Mouse (Mus musculus) left cerebral cortex, adult 2 months (tissue): ENCODE measurements around the gene Lce3b. TPM values are rescaled to one million over a fixed set of nuclear protein-coding genes. Genes with fewer than 3 reads are reported as not detected.

Experiments
- DNase-seq, 2 experiments: peaks; one replicate each; pipeline ENCODE4 v3.0.0; 2021 to 2022; ENCODE audit warnings: low spot score in 2 of 2, mixed read lengths in 1 of 2; ENCODE audit errors: extremely low spot score in 1 of 2
- H3K27ac ChIP-seq: fragments of 200-600 bp; 2 replicates; pipeline ENCODE4 v1.8.1; 2022
- H3K4me3 ChIP-seq: fragments of 200-600 bp; 2 replicates; pipeline ENCODE4 v1.8.1; 2022
- CTCF ChIP-seq: fragments of 200-600 bp; IDR thresholded peaks from 2 replicates; pipeline ENCODE4 v1.8.1; 2022; ENCODE audit warnings: antibody characterized with exemption, mild to moderate bottlenecking, moderate library complexity
- intact Hi-C: fragments of 180-260 bp; cut with DNase I; formaldehyde crosslinking; loops from one replicate; pipeline ENCODE4 v1.15.1; 2025
- long read RNA-seq, 2 experiments: library from polyadenylated mRNA; stranded (forward); transcript quantifications; one replicate each; pipeline ENCODE4 v2.0.0; 2021; ENCODE audit warnings: borderline mapping rate in 2 of 2
- total RNA-seq, 2 experiments: library from RNA; stranded (reverse); gene quantifications; 2 replicates each; pipeline ENCODE4 v1.2.3; 2021

Gene Lce3b
- not detected for total RNA-seq
- long read RNA-seq, experiment 1, result 0 reads
- long read RNA-seq, experiment 2, result 0 reads

GRCm38 (mm10) chr3:92932679-92933078, at the start of gene Lce3b:
Gene Lce3b, plus strand, starts transcription at chr3:92932979.
- no peak within 1 kb of the TSS for H3K27ac ChIP-seq
- no peak within 1 kb of the TSS for H3K4me3 ChIP-seq
- no peak for DNase-seq
- TF ChIP-seq CTCF, result no peak
- intact Hi-C loops, result no loop called here

- TF ChIP-seq CTCF, result no peak
- H3K4me3 ChIP-seq, result no peak overlapping the region
- H3K27ac ChIP-seq, result no peak overlapping the region
- intact Hi-C loops, result no loop called here
- no peak for DNase-seq
Measured at GRCm38 (mm10) chr3:92894063-92894462, 38.7 kb upstream of the Lce3b start.

GRCm38 (mm10) chr3:92894489-92894888, 38.3 kb upstream of the Lce3b start:
- no peak for TF ChIP-seq CTCF
- DNase-seq, result no peak
- H3K27ac ChIP-seq, result no peak overlapping the region
- intact Hi-C loops, result no loop called here
- no peak overlapping the region for H3K4me3 ChIP-seq

- peak; percentile 69 for TF ChIP-seq CTCF
- Histone ChIP-seq H3K27ac (no peak overlapping the region), H3K4me3 (no peak overlapping the region)
- peak; percentile 13 to 52 for DNase-seq
- intact Hi-C loops, result loop anchor here (2.0 to 10.0 kb wide), 5 partner anchors 78 to 751 kb away; partner anchors contain the start of gene Lce1g
Measured at GRCm38 (mm10) chr3:92902992-92903391, 29.8 kb upstream of the Lce3b start.

GRCm38 (mm10) chr3:92903640-92904039, 29.1 kb upstream of the Lce3b start:
- intact Hi-C loops, result loop anchor here (2.0 to 10.0 kb wide), 5 partner anchors 79 to 751 kb away; partner anchors contain the start of gene Lce1g
- H3K27ac ChIP-seq, result no peak overlapping the region
- H3K4me3 ChIP-seq, result no peak overlapping the region
- DNase-seq, result no peak
- TF ChIP-seq CTCF, result peak; percentile 47

GRCm38 (mm10) chr3:92905182-92905581, 27.6 kb upstream of the Lce3b start:
- no peak overlapping the region for H3K4me3 ChIP-seq
- DNase-seq, result no peak
- TF ChIP-seq CTCF, result no peak
- intact Hi-C loops, result loop anchor here (10.0 kb wide), 2 partner anchors 340 to 590 kb away; no protein-coding TSS in a partner anchor
- H3K27ac ChIP-seq, result no peak overlapping the region

GRCm38 (mm10) chr3:92907571-92907970, 25.2 kb upstream of the Lce3b start:
- peak in 1 of 2 experiments; percentile 15 for DNase-seq
- H3K4me3 ChIP-seq, result no peak overlapping the region
- intact Hi-C loops, result loop anchor here (1.0 to 10.0 kb wide), 3 partner anchors 124 to 587 kb away; no protein-coding TSS in a partner anchor
- peak; percentile 73 for TF ChIP-seq CTCF
- no peak overlapping the region for H3K27ac ChIP-seq

- intact Hi-C loops, result loop anchor here (5.0 kb wide), 1 partner anchor 112 kb away; no protein-coding TSS in a partner anchor
- DNase-seq, result peak; percentile 12 to 18
- Histone ChIP-seq H3K4me3 (no peak overlapping the region), H3K27ac (no peak overlapping the region)
- peak; percentile 47 for TF ChIP-seq CTCF
Measured at GRCm38 (mm10) chr3:92920364-92920763, 12.4 kb upstream of the Lce3b start.

- no peak within 1 kb of the TSS for H3K4me3 ChIP-seq
- DNase-seq, result no peak
- H3K27ac ChIP-seq, result no peak within 1 kb of the TSS
- intact Hi-C loops, result no loop called here
- TF ChIP-seq CTCF, result no peak
Measured at GRCm38 (mm10) chr3:92926130-92926529, 6.6 kb upstream of the Lce3b start, which contains the start of gene Lce3a. Gene Lce3a, minus strand, starts transcription at chr3:92926230.

- Histone ChIP-seq H3K4me3 (no peak within 1 kb of the TSS), H3K27ac (no peak within 1 kb of the TSS)
- no peak for TF ChIP-seq CTCF
- intact Hi-C loops, result no loop called here
- DNase-seq, result no peak
Measured at GRCm38 (mm10) chr3:92944186-92944585, 11.4 kb downstream of the Lce3b start, which contains the start of gene Lce3c. Gene Lce3c, plus strand, starts transcription at chr3:92944486.

GRCm38 (mm10) chr3:92957090-92957489, 24.3 kb downstream of the Lce3b start, which contains the start of gene Lce3d:
Gene Lce3d, plus strand, starts transcription at chr3:92957390.
- H3K27ac ChIP-seq, result no peak within 1 kb of the TSS
- no peak for DNase-seq
- intact Hi-C loops, result no loop called here
- no peak for TF ChIP-seq CTCF
- no peak within 1 kb of the TSS for H3K4me3 ChIP-seq

- intact Hi-C loops, result no loop called here
- H3K27ac ChIP-seq, result no peak within 1 kb of the TSS
- no peak for TF ChIP-seq CTCF
- no peak for DNase-seq
- H3K4me3 ChIP-seq, result no peak within 1 kb of the TSS
Measured at GRCm38 (mm10) chr3:92966761-92967160, 34.0 kb downstream of the Lce3b start, which contains the start of gene Lce3e. Gene Lce3e, plus strand, starts transcription at chr3:92967061.

- no peak overlapping the region for H3K27ac ChIP-seq
- H3K4me3 ChIP-seq, result no peak overlapping the region
- no peak for TF ChIP-seq CTCF
- intact Hi-C loops, result no loop called here
- no peak for DNase-seq
Measured at GRCm38 (mm10) chr3:92978484-92978883, 45.7 kb downstream of the Lce3b start.

Other genes starting within 250 kb of the Lce3b start
- not detected for gene Lce1d, start 245.8 kb upstream of the Lce3b start, total RNA-seq
- gene Lce1e, start 223.9 kb upstream of the Lce3b start, total RNA-seq, result not detected
- not detected for gene Lce1f, start 212.6 kb upstream of the Lce3b start, total RNA-seq
- not detected for gene Gm38119, start 193.9 kb upstream of the Lce3b start, total RNA-seq
- not detected for gene Lce1g, start 180.6 kb upstream of the Lce3b start, total RNA-seq
- not detected for gene Lce1h, start 167.9 kb upstream of the Lce3b start, total RNA-seq
- not detected for gene Lce1i, start 154.1 kb upstream of the Lce3b start, total RNA-seq
- not detected for gene Lce1j, start 142.5 kb upstream of the Lce3b start, total RNA-seq
- gene Lce1k, start 125.1 kb upstream of the Lce3b start, total RNA-seq, result not detected
- not detected for gene Kprp, start 105.7 kb upstream of the Lce3b start, total RNA-seq
- not detected for gene Lce1l, start 81.7 kb upstream of the Lce3b start, total RNA-seq
- not detected for gene 2310050C09Rik, start 62.8 kb upstream of the Lce3b start, total RNA-seq
- gene Lce3a, start 6.7 kb upstream of the Lce3b start, total RNA-seq, result not detected
- gene Lce3c, start 11.5 kb downstream of the Lce3b start, total RNA-seq, result not detected
- not detected for gene Lce3d, start 24.4 kb downstream of the Lce3b start, total RNA-seq
- gene Lce3e, start 34.1 kb downstream of the Lce3b start, total RNA-seq, result not detected
- not detected for gene Lce3f, start 59.2 kb downstream of the Lce3b start, total RNA-seq
- not detected for gene Crct1, start 82.7 kb downstream of the Lce3b start, total RNA-seq
- gene Lce1m, start 86.1 kb downstream of the Lce3b start, total RNA-seq, result not detected
- gene Gm4858, start 135.8 kb downstream of the Lce3b start, total RNA-seq, result not detected
- not detected for gene Crnn, start 211.8 kb downstream of the Lce3b start, total RNA-seq